Mouse (Mus musculus): ENCODE data around the gene Rsu1.

The Rsu1 gene

DNA sequence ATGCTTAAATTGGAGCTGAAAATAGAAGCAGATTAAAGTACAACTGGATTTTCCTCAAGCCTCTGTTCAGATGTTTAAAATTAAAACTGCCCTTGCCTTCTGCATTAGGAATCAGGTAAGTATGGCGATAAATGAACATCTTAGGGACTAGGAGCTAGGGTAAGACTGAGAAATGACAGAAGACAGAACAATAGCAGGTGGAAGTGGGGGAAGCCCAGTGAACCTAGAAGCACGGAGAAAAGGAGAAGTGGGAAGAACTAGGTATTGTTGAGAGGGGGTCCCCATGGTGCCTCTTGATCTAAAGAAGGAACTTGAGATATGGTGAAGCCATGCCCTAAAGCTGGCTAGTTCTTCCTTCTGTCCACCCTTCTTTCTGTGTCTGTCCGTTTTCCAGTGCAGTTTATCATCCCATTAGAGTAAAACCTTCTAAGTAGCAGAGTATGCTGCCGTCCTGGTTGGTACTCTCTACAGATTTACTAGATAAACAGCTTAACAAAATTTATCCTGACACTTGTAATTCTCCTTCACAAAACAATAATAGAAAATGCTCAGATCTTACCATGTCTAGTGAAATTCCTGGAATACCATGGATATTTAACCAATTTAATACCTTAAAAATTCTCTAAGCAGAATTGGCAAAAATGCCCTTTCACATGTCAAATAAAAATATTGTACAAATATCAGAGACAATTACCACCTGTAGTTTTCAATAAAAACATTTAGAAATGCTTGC lies 101.9 kb downstream of the Rsu1 start:
- no peak for DNase-seq (ENCODE audit: low read depth, low spot score)

- peak; percentile 94 for DNase-seq (ENCODE audit: low read depth, low spot score)
These were observed 102.5 kb downstream of the Rsu1 start for GRCm38 (mm10) chr2:13168743-13169142.

DNA sequence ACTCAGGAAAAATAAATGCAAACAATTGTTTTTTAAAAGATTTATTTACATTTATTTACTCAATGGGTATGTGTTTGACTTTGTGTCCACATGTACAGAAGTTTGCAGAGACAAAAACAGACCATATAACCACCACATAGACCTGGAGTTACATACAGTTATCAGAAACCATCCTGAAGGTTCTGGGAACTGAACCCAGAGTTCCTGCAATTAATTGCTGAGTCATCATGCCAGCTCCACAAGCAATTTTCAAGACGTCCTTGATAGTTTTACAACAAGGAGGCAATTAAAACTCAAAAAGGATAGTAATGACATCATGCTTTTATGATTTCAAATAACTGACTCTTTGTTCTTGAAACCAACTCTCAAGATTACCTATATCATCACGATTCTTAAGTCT lies 109.5 kb downstream of the Rsu1 start:
- DNase-seq (ENCODE audit: low read depth, low spot score) = no peak

DNA sequence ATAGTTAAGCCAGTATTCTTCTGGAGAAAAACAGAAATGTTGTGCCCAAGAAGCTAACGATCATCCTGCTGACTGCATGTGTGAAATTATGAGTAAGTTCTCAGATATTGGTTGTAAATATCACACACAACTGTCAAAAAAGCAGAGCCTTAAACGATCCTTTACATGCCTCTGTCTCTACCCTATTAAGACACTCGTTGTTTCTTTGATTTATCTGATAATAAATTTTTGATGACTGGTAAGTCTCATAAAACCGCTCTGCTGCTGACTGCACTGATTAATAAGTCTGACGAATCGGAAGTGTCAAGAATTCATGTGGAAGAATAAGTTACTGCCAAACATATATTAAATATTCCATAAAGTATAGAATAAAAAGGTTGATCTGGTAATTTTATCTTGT lies 126.0 kb downstream of the Rsu1 start:
- no peak for DNase-seq (ENCODE audit: low read depth, low spot score)

DNA sequence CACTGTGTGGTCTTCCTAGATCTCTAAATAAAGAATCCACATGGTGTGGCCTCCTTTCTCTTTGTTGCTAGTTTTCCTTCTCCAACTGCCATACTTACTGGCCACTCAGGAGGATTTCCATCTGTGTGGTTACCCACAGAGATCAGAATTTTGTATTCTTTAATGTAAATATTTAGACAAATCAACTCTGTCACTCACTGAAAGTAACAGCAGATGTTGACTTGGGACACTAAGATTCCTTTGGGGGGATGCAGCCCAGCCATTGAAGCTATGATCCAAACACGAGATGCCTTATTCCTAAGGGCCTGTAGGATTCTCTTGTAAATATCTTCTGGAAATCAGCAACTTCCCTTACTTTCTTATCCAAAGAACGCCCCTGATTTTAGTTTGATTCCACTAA lies 136.3 kb downstream of the Rsu1 start:
- no peak for DNase-seq (ENCODE audit: low read depth, low spot score)

GRCm38 (mm10) chr2:13132841-13133240 lies 138.4 kb downstream of the Rsu1 start:
- no peak for DNase-seq (ENCODE audit: low read depth, low spot score)

- DNase-seq (ENCODE audit: low read depth, low spot score) = no peak
These were observed 138.8 kb downstream of the Rsu1 start for GRCm38 (mm10) chr2:13132406-13132805.

DNA sequence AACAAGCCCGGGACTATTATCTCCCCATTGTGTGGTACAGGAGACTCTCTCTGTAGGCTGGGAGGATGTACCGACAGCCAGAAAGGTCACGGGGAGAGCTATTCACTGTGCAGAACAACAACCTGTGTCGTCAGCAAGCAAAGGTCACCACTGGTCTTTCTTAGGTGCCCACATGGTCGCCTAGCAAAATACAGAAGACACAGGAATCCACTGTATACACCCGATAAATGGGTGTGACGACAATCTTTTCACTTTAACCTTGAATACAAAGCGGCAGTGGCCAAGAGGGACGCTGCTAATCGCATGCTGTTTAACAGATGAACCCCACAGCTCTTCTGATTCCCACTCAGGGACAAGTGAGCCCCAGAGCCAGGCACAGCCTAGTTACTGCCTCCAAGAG lies 141.4 kb downstream of the Rsu1 start:
- DNase-seq (ENCODE audit: low read depth, low spot score) = no peak

DNA sequence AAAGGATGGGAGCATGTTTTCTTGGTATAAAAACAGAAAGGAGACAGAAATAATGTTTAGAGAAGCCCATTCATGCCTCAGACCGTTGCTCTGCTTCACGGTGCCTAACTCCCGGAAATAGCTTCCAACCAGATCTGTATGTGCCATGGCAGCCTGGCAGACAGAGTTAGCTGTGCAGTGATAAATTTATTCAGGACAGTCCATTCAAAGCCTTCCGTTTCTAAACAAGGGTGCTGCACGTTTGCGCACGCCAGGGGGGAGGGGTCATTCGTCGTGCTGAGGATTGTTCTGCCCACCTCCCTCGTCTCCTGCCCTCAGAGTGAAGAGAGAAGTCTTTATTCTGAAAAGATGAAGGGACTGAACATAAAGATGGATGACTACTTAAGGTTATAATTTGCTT lies 141.9 kb downstream of the Rsu1 start:
- no peak for DNase-seq (ENCODE audit: low read depth, low spot score)

DNA sequence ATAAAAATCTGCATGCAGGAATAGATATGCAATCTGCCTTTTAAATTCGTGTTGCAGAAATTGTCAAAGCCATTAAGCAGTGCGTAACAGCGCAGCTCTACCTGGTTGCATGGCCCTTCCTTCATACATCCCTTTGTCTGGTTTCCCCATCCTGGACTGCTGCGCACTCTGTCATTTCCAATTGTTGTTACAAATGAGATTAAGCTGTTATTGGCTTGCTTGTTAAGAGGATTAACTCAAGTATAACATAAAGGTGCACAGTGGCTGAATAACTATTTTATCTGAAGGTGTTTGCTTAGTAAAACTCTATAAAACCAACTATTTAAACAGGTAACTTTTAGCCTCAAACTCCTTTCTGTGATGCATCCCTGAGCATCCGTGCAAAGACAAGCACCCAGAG lies 150.8 kb downstream of the Rsu1 start:
- no peak for DNase-seq (ENCODE audit: low read depth, low spot score)

- DNase-seq (ENCODE audit: low read depth, low spot score) = no peak
These were observed 153.3 kb downstream of the Rsu1 start for GRCm38 (mm10) chr2:13117896-13118295.

DNA sequence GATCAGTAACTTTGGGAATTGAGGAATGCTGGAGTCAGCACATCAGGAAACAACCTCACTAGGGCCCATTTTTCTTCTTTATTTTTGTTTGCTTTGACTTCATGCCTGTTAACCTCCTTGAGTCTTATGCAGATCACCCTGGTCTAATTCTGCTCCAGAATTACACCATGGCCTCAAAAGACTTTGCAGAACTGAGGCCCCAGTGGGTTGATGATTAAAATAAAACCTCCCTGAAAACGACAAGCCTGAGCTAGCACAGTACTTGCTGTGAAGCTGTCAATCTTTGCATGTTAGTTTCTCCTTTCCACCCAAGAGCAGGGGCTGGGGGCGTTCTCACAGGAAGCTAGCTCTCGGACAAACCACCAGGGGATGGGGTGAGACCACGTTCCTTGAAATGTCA lies 164.7 kb downstream of the Rsu1 start:
- no peak for DNase-seq (ENCODE audit: low read depth, low spot score)

DNA sequence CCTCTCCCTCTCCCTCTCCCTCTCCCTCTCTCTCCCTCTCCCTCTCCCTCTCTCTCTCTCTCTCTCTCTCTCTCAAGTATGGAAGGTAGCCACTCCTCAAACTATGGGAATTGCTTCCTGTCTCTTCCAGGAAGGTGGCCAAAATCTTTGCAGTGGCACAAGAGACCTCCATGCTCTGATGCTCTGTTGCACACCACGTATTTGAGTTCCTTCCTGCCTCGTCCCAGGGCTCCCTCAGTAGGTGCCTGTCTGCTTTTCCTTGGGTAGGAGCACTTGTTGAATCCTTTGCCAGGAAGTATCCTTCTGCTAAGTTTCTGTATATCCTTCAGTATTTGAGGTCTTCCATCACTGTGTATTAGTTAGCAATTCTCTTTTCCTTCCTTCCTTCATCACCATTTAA lies 166.8 kb downstream of the Rsu1 start:
- no peak for DNase-seq (ENCODE audit: low read depth, low spot score)

- no peak for DNase-seq (ENCODE audit: low read depth, low spot score)
These were observed 167.4 kb downstream of the Rsu1 start for GRCm38 (mm10) chr2:13103797-13104200.

GRCm38 (mm10) chr2:13094045-13094444 lies 177.2 kb downstream of the Rsu1 start:
- DNase-seq (ENCODE audit: low read depth, low spot score) = no peak

- no peak for DNase-seq (ENCODE audit: low read depth, low spot score)
These were observed 177.6 kb downstream of the Rsu1 start for GRCm38 (mm10) chr2:13093570-13093969.

GRCm38 (mm10) chr2:13091399-13092015 lies 179.7 kb downstream of the Rsu1 start:
- DNase-seq (ENCODE audit: low read depth, low spot score) = no peak

GRCm38 (mm10) chr2:13090841-13091240 lies 180.4 kb downstream of the Rsu1 start:
- no peak for DNase-seq (ENCODE audit: low read depth, low spot score)

DNA sequence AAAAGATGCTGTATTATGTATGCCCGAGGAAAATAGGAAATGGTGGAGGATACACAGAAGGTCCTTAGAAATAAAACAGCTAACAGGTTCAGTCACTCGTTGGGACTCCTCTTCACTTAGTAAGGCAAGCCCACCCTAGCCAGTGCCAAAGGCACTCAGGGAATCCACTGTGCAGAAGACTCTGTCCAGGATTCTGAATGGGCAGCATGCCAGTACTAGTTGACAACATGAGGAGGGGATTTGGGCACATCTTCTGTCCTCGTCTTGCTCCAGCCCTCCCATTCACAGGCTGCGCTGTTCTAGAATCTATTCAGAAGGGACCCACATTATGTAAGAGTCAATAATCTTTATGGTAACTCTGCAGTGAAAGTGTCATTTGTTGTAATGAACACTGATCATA lies 181.4 kb downstream of the Rsu1 start:
- DNase-seq (ENCODE audit: low read depth, low spot score) = no peak

DNA sequence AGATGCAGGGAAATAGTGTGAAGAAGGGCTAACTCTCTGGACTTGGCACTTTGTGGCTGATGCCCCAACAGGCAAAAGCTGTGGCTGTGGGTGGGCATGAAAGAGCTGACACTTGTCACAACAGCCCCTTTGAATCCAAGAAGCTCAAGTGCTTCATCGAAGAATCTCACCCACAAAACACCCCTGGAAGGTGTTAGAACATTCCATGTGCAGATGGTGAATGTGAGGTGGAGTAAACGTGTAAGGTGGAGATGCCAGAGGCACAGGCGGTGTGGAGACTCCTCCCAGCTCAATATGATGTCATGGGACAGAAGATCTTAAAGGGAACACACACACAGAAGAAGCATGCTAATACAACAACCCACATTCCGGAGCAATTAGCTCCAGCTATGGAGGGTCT lies 182.9 kb downstream of the Rsu1 start:
- no peak for DNase-seq (ENCODE audit: low read depth, low spot score)

DNA sequence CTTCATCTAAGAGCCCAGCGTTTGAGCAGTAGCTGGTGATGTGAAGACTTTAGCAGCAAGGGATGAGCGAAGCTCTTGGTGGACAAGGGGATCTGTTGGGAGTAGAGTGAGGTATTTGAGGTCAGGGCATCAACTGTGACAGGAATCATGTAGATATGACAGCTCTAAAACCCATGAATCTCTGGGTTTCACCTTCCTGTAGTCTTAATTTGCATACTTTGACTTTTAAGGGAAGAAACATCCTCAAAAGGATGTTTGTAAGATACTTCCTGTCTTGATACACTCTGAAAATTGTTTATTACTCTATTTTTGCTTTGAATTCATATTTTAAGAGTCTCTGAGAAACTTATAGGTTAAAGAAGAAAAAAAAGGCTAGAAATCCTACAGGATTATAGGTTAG lies 183.4 kb downstream of the Rsu1 start:
- DNase-seq (ENCODE audit: low read depth, low spot score) = no peak

DNA sequence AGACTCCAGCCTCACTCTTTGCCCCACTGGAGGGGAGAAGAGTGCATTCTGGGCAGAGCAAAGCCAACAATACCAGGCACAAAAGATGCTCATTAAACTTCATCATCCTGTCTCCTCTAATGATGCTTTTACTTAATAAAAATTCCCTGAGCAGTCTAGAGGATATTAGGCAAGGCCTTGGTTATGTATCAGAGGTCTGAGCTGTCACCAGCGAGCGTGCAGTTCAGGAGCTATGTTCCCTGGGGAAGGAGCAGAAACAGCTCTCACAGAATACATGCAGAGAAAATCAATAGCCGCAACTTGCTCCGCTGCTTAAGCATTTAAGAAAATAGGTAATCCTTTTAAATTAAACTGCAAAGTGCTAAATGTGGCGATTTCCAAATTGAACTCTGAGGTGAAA lies 187.0 kb downstream of the Rsu1 start:
- DNase-seq (ENCODE audit: low read depth, low spot score) = no peak

DNA sequence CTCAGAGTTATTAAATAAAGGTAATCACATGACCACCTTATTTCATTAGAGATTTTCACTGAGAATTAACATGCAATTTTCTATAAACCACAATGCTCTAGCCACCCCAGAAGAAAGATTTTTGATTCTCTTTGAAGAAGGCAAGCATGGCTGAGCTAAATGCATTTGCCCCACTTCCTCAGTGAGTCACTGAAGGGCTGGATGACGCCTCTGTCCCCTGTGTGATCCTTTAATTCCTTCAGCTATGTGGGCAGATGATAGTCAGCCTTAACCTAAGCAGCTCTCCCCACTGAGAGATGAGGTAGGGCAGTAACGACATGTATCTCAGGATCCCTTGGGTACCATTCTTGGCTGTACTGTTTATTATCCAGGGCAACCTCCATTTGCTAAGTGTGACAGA lies 190.7 kb downstream of the Rsu1 start:
- DNase-seq (ENCODE audit: low read depth, low spot score) = no peak

DNA sequence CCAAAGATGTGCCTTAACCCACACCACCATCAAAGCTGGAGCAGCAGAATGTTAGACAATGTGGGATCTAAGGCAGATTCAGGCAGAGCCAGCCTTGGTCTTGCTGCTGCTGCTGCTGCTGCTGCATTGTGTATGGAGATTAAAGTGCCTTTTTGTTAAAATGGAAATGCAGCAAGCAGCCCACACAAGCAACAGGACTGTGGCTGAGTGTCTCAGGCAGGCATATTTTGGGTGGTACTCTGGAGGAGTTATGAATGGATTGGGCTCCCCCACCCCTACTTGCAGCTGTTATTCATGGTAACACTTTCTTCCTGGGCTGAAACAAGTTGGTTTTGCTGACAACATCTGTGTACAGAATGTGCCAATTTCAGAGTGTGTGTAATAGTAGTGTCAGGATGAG lies 199.0 kb downstream of the Rsu1 start:
- no peak for DNase-seq (ENCODE audit: low read depth, low spot score)
